Mouse (Mus musculus): ENCODE results near the gene H2afj. TPM values are rescaled to one million over a fixed set of nuclear protein-coding genes. Genes with fewer than 3 reads are reported as not detected.

Gene H2afj
- polyA plus RNA-seq, 1 experiment from 2014 or later: 177 TPM

Small RNA genes lying within 50 kb of the gene (microRNA-seq; reads per million reads assigned to microRNA genes)
- not detected for gene Gm44364

Other genes with a start within 250 kb of the H2afj start
- gene Plbd1, start 146.3 kb upstream of the H2afj start, polyA plus RNA-seq (2015; fragmentation: Nextera tagmentation; extraction: Ambion mirVana): 4.6 and 4.8 TPM in 2 replicates
- 0.08 and 0.15 TPM in 2 replicates for gene Gucy2c, start 26.5 kb upstream of the H2afj start, polyA plus RNA-seq (2015; fragmentation: Nextera tagmentation; extraction: Ambion mirVana)
- gene Hist4h4, start 3.8 kb upstream of the H2afj start, polyA plus RNA-seq (2015; fragmentation: Nextera tagmentation; extraction: Ambion mirVana): 1.3 and 1.5 TPM in 2 replicates
- 1.2 and 2.4 TPM in 2 replicates for gene BC049715, start 19.4 kb downstream of the H2afj start, polyA plus RNA-seq (2015; fragmentation: Nextera tagmentation; extraction: Ambion mirVana)
- 62.5 and 80.2 TPM in 2 replicates for gene Wbp11, start 20.0 kb downstream of the H2afj start, polyA plus RNA-seq (2015; fragmentation: Nextera tagmentation; extraction: Ambion mirVana)
- gene Smco3, start 27.2 kb downstream of the H2afj start, polyA plus RNA-seq (2015; fragmentation: Nextera tagmentation; extraction: Ambion mirVana): not detected in 2 replicates
- 28.8 and 32.7 TPM in 2 replicates for gene Art4, start 49.5 kb downstream of the H2afj start, polyA plus RNA-seq (2015; fragmentation: Nextera tagmentation; extraction: Ambion mirVana)
- 6.5 and 7.3 TPM in 2 replicates for gene Mgp, start 67.6 kb downstream of the H2afj start, polyA plus RNA-seq (2015; fragmentation: Nextera tagmentation; extraction: Ambion mirVana)
- gene Erp27, start 113.9 kb downstream of the H2afj start, polyA plus RNA-seq (2015; fragmentation: Nextera tagmentation; extraction: Ambion mirVana): 0.12 and 0.20 TPM in 2 replicates
- gene Pde6h, start 115.6 kb downstream of the H2afj start, polyA plus RNA-seq (2015; fragmentation: Nextera tagmentation; extraction: Ambion mirVana): not detected in 2 replicates
- 107 and 116 TPM in 2 replicates for gene Arhgdib, start 133.7 kb downstream of the H2afj start, polyA plus RNA-seq (2015; fragmentation: Nextera tagmentation; extraction: Ambion mirVana)

Measured in liver, embryonic 13.5 days (tissue).